Mouse (Mus musculus) c-Kit-positive CD71-positive TER-119-positive erythroid progenitor cells, embryonic 14.5 days (primary cell): ENCODE data around the gene Gm12166.

Experiments
- DNase-seq: peaks from one replicate; pipeline ENCODE4 v3.0.0-alpha.2; 2013; ENCODE audit warnings: low spot score

Gm12166 gene

DNA sequence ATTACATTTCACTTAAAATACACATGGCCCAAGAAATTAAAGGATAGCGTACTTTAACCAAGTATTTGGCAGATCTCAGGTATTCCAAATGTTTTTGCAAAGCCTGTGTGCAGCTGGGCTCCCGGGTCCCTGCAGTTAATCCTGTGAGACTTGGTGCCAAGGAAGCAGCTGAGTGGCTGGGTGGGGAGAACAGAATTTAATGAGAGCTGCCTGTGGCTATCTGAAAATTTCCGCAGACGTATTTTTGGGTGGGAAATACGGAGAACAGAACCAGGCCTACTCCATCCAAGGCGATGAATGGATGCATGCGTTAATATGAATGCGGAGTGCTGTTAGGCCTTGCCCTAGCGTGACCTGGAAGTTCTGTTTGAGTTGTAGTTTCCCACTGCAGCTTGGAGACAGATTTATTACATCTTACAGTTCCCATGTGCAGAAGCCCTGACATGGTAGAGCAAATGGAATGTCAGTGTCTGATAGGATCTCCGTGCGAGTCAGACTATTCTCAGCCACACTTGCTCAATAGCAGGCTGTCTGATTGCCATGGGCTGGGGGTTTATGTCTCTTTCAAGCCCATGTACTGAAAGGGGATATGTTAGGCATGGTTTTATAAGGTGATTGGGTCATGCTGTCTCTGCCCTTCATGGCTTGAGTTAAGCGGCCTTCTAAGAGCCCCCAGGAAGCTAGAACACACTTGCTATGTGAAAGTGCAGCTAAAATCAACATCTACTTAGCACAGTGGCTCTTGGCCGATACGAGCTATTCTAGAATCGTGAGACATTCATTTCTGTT, 21.1 kb upstream of the Gm12166 start:
- no peak for DNase-seq

DNA sequence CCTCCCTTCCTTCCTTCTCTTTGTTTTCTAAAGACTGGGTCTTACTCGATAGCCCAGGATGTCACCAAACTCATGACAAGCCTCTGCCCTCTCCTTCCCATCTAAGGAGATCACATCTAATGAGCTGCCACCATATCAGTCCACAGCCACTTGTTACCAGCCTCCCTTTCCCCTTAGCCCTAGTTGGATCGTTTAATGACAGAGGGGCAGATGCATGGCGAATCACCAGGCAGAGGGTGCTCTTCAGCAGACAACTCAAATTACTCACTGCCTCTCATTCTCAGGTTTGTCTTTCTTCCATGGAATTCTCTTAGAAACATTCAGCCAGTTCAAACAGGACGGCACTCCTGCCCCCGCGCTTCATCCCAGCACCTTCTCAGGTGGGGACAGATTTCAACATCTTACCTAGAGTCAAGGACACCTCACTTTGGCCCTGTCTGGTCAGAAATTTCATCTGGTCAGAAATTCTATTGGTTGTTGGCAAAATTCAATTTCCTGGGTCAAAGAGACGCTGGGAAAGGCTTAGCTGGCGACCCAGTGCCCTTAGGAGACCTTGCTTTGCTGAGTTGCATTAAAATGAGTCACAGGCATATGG, 20.4 kb upstream of the Gm12166 start:
- DNase-seq = no peak

DNA sequence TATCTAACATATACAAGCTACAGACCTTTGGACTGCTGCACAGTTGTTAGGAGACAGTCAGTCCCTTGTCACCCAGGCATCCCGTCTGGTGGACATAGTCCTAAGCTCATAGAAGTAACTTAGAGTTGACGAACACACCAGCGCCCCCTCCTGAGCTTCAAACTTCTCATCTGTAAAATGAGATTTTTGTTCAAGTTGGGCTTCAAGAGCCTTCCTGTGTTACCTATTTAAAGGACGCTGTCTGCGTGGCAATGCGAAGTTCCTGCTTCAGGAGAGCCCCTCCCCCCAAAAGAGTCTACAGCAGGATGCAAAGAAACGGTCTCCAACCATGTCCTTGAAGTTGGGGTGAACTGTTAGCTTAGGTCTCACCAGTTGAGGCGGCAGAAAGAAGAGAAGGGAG, 18.7 kb upstream of the Gm12166 start:
- no peak for DNase-seq

DNA sequence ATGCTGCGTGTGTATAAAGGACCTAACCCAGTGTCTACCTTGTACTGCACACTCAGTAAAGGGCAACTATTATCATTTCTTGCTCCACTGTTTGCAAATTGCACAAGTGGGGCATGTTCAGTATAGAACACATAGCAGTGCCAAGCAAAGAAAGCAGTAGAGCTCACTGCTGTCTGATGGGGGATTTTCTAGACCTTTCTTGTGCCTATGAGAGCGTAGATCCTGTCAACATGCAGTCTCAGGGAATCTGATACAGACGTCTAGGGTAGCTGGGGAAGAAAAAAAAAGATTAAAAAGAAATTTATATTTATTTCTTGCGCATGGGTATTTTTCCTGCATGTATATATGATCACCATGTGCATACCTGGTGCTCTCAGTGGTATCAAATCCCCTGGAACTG, 18.0 kb upstream of the Gm12166 start:
- no peak for DNase-seq

DNA sequence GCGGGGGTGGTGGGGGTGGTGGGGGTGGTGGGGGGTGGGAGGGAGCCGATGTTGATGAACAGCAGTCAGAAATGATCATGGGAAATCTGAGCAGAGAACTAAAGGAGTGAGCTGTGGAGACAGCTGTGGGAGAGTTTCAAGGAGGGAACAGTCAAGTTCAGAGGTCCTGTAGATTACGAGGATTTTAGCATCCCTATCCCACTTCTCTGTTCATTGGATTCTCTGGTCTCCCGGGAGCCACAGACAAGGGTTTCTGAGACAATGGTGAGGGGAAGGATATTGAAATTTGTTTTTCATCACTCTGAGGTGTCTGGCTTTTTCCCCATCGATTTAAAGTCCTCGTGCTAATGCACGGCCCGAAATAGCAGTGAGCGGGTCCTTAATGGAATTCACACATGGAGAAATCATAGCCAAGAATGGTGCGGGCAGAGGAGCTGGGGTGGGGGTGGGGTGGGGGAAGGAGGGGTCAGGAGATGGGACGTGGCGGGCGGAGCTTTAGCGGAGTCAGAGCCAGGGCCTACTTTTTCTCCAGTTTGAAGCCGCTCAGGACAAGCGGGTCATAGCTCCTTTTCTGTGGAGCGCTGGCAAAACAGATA, 17.4 kb upstream of the Gm12166 start:
- no peak for DNase-seq

DNA sequence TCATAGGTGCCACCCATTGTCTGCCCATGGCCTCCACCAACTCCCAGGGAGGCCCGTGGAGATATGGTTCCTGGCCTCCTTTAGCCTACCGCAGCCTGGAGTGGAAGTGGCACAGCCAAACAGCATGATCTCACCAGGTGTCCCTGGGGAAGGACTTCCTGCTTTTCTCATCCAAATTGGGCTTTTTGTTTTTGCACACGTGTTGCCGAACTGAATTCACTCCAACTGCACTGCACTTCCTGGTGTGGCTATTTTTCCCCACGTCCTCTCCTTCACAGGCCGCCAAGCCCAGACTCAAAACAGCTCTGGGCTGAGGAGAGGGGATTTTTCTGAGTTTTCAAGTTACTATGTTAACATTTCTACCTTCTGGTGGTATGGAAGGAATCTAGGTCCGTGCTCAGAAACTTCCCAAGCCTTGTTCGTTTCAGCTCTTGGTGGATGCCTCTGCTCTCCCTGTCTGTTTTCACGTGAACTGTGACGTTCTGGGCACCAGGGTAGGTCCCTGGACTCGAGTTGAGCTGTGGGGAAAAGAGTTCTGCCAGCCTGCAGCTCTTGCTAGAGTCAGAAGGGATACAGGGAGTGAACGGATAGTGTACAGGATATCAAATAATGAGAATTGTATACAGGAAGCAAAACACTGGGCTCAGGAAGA, 16.8 kb upstream of the Gm12166 start:
- DNase-seq = no peak

DNA sequence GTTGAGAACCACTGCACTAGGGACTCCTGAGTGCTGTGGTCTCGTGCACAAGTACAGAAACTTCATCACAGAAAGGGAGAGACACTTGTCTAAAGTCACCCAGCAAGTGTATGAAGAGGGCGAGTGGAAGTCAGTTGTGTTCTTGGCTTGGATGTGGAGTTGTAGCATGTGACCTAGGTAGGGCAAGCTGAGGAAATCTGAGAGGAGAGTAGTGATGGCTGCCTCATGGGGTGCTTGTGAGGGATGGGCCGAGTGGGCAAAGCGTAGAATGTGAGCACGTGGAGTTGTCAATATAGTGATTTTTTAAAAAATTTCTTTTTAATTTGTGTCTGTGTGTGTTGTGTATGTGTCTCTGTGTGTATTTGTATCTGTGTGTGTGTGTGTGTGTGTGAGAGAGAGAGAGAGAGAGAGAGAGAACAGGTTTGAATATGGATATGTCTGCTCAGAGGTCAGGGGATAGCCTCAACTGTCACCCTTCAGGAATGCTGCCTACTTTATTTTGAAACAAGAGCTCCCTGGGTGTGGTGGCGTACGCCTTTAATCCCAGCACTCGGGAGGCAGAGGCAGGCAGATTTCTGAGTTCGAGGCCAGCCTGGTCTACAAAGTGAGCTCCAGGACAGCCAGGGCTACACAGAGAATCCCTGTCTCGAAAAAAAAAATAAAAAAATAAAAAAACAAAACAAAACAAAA, 15.4 kb upstream of the Gm12166 start:
- no peak for DNase-seq

DNA sequence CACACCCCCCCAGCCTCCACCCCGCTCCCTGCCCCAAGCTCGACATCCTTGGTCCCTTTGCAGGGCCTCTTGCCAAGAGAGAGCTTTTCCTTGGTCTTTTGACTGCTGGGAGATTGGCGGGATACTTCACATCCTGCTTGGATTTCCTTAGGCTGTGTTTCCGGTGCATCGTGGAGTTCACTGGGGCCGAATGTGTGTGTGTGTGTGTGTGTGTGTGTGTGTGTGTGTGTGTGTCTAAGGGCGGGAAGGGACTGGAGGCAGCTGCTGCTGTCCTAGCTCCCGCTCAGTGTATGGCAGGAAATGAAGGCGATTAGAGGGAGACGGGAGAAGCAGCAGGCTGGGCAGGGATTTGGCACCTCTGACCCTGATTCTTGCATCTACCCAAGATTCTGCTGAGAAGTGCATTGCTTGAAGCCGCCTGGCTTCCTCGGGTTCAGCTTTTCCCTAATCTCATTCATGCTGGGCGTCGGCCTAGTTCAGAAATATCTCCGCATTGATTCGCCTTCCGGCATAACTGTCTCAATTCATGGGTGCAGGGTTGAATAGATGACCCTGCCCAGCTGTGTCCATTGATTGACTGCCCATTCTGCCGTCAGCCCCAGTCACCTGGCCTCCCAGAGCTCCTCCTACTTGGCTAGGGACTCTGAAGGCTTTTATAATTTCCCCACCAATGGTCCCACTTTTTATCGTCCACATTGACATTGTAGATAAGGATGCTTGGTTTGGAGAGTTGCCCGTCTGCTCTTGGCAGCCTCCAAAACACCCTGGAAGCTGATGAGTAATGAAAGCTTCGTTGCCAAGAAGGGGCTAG, 13.3 kb upstream of the Gm12166 start:
- DNase-seq = no peak

DNA sequence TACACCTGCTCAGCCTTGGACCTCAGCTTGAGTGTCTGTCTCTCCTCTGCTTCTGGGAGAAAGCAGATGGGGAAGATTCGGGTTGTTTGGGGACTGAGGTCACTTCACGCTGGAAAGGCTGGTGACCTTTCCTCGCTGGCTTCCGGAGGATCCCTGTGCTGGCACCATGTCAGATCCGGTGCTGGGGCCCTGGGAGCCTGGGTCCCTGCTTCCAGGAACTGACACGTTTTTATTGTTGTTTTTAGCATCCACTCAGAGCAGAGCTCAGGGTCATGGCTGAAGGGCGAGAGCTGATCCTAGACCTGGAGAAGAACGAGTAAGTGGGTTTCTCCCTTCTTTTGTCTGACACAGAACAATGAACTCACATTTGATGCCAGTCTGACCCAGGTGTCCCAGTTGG, 12.6 kb upstream of the Gm12166 start:
- no peak for DNase-seq

DNA sequence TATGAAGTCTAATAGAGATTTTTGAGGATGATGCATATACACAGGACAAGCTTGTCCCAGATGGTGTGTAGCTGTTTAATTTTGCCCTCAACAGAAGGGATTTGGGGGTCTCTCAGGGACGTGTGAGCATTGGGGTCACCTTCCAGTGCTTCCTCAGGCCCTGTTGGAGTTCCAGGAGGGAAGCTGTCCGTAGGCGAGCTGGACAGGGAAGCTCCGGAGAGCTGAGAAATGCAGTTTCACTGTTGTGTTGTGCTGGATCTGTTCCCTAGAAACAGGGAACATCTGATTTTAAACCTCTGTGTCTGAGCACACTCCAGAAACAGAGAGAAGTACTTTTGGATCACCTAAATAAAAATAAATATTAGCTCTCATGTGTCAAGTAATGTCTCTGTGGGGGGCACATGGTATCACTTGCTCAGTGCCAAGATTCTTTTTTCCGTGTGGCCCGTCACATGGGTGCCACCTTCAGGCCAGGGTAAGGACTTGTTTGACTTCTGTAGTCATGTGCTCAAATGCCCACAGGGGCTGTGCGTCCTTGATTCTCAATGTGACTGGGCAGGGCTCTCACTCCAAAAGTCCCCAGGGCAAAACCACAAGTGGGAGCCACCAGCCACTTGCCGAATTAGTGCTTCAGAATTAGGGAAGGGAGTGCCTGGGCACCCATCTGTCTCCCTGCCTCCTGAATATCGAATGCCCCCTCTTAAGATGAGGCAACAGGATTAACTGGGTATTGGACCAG, 11.0 kb upstream of the Gm12166 start:
- DNase-seq = no peak

DNA sequence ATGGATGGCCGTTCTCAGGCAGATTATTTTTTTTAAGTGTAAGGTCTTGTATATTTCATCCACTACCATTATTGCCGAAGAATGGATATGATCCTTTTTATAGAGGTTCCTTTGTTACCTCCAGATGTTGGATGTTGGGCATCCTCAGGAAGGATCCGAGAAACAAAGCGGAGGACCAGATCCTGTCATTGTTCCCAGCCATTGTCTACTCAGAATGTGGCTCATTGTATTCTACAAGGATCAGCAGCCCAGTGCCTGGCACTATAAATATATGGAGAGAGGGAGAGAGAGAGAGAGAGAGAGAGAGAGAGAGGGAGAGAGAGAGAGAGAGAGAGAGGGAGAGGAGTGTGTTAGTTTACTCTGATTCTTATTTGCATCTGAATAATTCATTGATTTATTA, 10.4 kb upstream of the Gm12166 start:
- no peak for DNase-seq

DNA sequence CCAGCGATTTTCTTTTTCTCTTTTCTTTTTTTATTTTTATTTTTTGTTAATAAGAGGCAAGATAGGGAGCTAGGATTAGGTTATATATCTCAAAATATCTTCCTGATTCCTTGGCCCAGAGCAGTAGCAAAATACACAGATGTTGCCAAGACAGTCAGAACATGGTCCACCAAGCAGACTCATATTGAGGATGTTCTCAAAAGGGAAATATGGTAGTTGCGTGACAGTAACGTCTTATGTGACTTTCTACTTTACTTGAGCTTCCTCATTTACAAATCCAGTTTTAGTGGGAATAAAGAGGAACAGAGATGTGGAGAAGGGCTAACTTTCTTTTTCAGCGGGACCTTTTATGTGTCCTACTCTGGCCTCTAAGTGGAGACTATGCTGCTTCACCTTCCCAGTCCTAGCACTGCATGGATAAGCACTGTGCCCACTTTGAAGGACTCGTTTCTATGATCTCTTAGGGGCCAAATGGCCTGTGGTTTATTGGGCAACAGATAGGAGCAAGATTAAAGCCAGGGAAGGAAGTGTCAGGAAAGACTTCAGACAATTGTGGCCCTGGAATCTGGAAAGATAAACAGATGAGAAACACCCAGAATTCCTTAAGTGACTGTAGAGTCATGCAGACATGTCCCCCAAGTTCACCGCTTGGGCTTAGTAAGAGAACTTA, 9.8 kb upstream of the Gm12166 start:
- DNase-seq = no peak

DNA sequence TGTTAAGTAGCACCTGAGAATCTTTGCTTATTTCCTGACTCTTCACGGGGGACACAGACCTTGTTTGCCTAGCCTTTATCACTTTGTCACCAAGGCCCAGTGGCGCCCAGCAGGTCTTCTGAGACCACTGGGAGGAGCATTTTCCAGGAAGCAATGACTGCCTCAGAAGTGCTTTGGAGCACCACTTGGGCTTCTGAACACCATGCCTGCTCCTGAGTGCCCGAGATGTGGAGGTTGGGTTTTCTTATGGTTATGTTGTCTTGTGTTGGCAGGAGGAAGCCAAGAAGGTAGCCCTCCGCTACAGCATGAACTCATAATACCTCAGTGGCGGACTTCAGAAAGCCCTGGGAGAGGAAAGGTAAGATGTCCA, 8.5 kb upstream of the Gm12166 start:
- DNase-seq = no peak

DNA sequence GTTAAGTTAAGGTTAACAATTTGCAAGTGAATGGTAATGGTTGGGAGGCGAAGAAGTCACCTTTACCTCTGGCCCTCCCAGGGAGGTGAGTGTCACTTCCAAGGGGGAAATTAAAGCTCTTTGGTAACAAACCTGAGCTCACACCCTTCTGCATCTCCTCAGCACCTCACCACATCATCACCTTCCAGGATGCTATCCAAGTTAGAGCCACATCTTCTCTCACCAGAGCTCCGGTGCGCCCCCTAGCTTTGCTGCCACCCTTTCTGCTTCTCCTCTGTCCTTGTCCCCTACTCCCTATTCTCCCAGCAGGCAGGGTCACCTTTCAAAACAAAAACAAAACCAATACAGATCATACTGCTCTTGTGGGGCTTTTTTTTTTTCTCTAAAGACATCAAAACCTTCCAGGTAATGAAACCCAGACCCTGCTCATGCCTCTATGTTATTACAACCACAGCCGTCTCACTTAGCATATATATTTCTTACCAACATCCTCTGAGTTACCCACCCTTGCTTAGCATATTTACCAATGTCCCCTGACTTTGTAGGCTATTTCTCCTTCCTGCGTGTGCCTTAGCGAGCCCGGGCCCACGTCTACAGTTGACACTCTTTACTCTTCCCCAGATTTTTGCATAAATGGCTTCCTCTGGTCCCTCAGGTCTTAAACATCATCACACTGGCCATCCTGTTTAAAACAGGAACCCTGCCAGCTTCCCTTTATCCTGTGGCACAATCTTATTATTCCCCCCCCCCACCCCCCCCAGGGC, 7.9 kb upstream of the Gm12166 start:
- DNase-seq = no peak

DNA sequence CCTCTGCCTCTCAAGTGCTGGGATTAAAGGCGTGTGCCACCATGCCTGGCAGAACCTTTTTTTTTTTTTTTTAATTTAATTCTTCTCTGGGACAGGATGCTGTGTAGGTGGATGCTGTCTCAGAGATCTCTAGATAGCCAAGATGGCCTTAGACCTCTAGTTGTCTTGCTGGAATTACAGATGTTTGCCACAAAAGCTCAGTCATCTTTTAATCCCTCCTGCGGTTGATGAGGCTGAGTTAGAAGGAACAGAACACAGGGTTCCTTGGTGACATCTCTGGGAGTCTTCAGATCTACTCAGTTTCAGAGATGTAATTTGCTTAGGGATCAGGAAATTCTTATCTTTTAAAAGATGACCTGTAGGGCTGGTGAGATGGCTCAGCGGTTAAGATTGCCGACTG, 6.8 kb upstream of the Gm12166 start:
- no peak for DNase-seq

DNA sequence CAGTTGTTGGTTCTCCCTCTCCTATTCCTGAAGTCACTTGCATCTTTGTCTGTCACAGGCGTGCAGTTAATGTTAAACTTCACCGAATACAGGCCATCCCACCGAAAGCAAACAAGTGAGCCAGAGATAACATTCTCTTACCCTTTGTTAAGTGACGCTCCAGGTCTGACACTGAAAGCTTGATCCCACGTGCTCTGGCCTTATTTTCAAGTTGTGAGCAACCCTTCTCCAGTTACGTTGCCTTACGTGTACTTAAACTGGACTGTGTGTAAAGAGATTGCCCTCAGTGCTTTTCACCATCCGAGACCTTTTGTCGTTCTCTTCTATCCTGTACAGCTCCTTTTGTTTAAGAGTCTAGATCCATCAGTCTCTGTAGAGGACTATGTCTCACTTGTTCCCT, 5.9 kb upstream of the Gm12166 start:
- no peak for DNase-seq

DNA sequence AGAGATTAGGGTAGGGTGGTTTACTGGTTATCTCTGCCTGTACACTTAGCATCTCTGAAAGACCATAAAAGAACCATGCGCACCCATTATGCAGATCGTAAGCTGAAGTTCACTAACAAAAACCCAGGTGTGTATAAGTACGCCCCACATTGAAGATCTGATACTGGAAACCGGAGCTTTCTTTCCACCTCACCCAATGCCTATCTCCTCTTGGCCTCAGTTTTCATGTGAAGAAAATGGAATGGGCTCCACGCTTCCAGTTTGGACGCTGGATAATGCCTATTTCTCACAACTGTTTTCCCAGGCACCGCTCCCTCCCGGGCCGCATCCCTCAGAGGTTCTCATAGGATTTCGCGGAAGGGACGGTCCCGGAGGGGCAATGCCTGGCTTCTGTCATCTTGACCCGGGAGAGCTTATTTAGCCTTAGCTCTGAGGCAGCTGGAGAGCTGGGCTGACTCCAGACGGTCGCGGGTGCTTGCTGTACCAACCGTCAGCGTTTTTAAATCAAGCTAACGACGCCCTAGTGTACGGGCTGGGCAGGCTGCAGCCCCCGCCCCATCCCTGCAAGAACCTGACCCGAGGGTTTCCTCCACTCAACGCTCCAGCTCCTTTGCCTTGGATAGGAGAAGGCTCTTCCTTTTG, 4.8 kb upstream of the Gm12166 start:
- DNase-seq = no peak

DNA sequence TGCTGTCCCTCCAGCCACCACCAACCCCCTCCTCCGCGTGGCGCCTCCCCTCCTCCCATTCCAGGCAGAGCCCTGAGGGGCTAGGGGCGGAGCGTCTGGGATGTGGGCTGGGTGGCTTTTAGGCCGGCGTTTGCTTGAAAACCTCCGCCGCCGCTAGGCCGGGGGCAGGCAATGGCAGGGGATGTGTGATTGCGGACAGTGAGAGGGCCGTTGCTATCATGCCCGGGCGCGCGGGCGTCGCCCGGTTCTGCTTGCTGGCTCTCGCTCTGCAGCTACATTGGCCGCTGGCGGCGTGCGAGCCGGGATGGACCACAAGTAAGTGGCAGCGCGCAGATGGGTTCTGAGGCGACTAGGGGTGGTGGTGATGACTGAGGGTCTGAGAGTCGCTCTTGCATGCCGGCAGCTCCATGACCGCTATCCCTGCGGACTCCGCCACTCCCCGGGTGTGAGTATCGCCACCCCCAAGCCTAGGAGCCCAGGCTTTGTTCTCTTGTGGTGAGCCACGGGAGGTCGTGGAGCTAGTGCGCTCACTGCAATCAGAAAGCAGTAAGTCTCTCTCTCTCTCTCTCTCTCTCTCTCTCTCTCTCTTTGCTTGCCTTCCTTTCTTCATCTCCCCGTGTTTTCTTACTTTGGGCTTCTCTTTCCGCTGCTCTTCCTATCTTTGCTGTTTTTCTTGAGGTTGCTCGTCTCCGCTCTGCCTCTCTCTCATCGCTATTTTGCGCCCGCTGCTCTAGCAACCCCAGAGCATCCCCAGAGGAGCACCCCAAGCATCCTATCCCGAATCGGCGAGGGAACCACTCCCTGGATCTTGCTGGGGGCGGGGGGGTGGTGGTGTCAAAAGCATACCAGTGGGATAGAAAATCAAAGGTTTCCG, 4.0 kb upstream of the Gm12166 start, which contains the start of gene Adam19:
TSS of gene Adam19 (plus strand) at position 97 of the 874 bp plus-strand sequence.
- no peak for DNase-seq
